In genomic region chr7:82725741-82726450, GRCm38 (mm10) we compare ENCODE assay signal across 19 mouse cellular contexts.
DNase-seq lines count a peak whose midpoint lies in the region; ATAC-seq lines count a peak whose summit lies in the region.
"Had no signal": no experiment of that assay in that cellular context is flagged by ENCODE, and none has a peak within 500 bp of the region (broad histone marks: within the 10 kb centered on the region; RNA-seq: fewer than 3 reads in every experiment).

No protein-coding gene starts in this region.

- ATAC-seq in midbrain, embryonic 16.5 days, result no peak
- no peak for ATAC-seq in embryonic facial prominence, embryonic 13.5 days (ENCODE audit: insufficient number of reproducible peaks, insufficient read depth, low FRiP score, low TSS enrichment, low read depth)

- 74% methylated on average over 14 of the region's 14 CpGs for WGBS in midbrain, embryonic 10.5 days
- WGBS in midbrain, embryonic 16.5 days, result 67% methylated on average over 14 of the region's 14 CpGs
- WGBS in embryonic facial prominence, embryonic 13.5 days, result 72% methylated on average over 14 of the region's 14 CpGs

- H3K27me3 ChIP-seq in midbrain, embryonic 10.5 days (ENCODE audit: low read depth, poor library complexity, severe bottlenecking), result 0 out of 2 replicates have a peak, but pooled peaks cover 10% of the 10 kb centered on the region
- no peaks in the 10 kb centered on the region for H3K27me3 ChIP-seq in midbrain, embryonic 16.5 days (ENCODE audit: control insufficient read depth, insufficient read depth, low read depth, low read length)
- no peaks in the 10 kb centered on the region for H3K27me3 ChIP-seq in embryonic facial prominence, embryonic 13.5 days
- H3K27me3 ChIP-seq: heart, embryonic 15.5 days; hindbrain, embryonic 12.5 days; limb, embryonic 15.5 days had no signal

- H3K4me3 ChIP-seq in midbrain, embryonic 10.5 days, result no peak overlapping the region
- H3K4me3 ChIP-seq in midbrain, embryonic 16.5 days (ENCODE audit: low read depth, low read length), result no peak overlapping the region
- H3K4me3 ChIP-seq in embryonic facial prominence, embryonic 13.5 days, result no peak overlapping the region
- H3K4me3 ChIP-seq: heart, adult 2 months; heart, embryonic 15.5 days; hindbrain, embryonic 12.5 days; layer of hippocampus, adult 2 months; left cerebral cortex, adult 2 months; limb, embryonic 15.5 days had no signal

- no peak overlapping the region for H3K9ac ChIP-seq in midbrain, embryonic 16.5 days (ENCODE audit: low read depth, low read length)
- H3K9ac ChIP-seq in embryonic facial prominence, embryonic 13.5 days, result no peak overlapping the region
- H3K9ac ChIP-seq: heart, embryonic 15.5 days; hindbrain, embryonic 12.5 days; limb, embryonic 15.5 days had no signal

- H3K4me1 ChIP-seq in midbrain, embryonic 10.5 days, result peaks cover 53% of the 10 kb centered on the region
- no peaks in the 10 kb centered on the region for H3K4me1 ChIP-seq in midbrain, embryonic 16.5 days (ENCODE audit: control insufficient read depth, insufficient read depth, low read length)
- peaks cover 44% of the 10 kb centered on the region for H3K4me1 ChIP-seq in embryonic facial prominence, embryonic 13.5 days

- H3K4me2 ChIP-seq in midbrain, embryonic 16.5 days (ENCODE audit: low read length), result no peak overlapping the region
- H3K4me2 ChIP-seq in embryonic facial prominence, embryonic 13.5 days, result no peak overlapping the region
- H3K4me2 ChIP-seq: heart, embryonic 15.5 days; hindbrain, embryonic 12.5 days; limb, embryonic 15.5 days had no signal

- peak; percentile 78 for DNase-seq in heart, adult 11 months
- DNase-seq in heart, postnatal 25 days (ENCODE audit: low spot score), result no peak
- no peak for DNase-seq in midbrain, embryonic 10.5 days (ENCODE audit: low spot score)
- peak; percentile 59 for DNase-seq in mesoderm, embryonic 11.5 days (ENCODE audit: low read depth, low spot score)
- DNase-seq in spleen, postnatal 36 days (ENCODE audit: low spot score in 2 of 2), result no peak
- DNase-seq: cerebellum, postnatal 25 days; gastrocnemius, postnatal 10 days; heart, adult 2 months; kidney, adult 11 months; right cerebral cortex, postnatal 4 days; thymus, postnatal 25 days had no signal

- H3K27ac ChIP-seq in midbrain, embryonic 10.5 days (replicated peaks), result peak overlapping the region; percentile 65
- no peak overlapping the region for H3K27ac ChIP-seq in midbrain, embryonic 16.5 days (ENCODE audit: low read length)
- peak overlapping the region; percentile 72; the same call in 1 of the 2 replicates for H3K27ac ChIP-seq in embryonic facial prominence, embryonic 13.5 days
- H3K27ac ChIP-seq: heart, adult 2 months; heart, embryonic 15.5 days; hindbrain, embryonic 12.5 days; kidney, postnatal 0 days; layer of hippocampus, adult 2 months; left cerebral cortex, adult 2 months had no signal

- no peaks in the 10 kb centered on the region for H3K36me3 ChIP-seq in midbrain, embryonic 10.5 days
- no peaks in the 10 kb centered on the region for H3K36me3 ChIP-seq in midbrain, embryonic 16.5 days (ENCODE audit: control insufficient read depth, insufficient read depth, low read length)
- H3K36me3 ChIP-seq in embryonic facial prominence, embryonic 13.5 days, result no peaks in the 10 kb centered on the region
- H3K36me3 ChIP-seq: heart, embryonic 15.5 days; hindbrain, embryonic 12.5 days; limb, embryonic 15.5 days had no signal

- no peaks in the 10 kb centered on the region for H3K9me3 ChIP-seq in midbrain, embryonic 10.5 days (replicated peaks)
- no peaks in the 10 kb centered on the region for H3K9me3 ChIP-seq in midbrain, embryonic 16.5 days (replicated peaks; ENCODE audit: control insufficient read depth, low read length, poor library complexity, severe bottlenecking)
- H3K9me3 ChIP-seq in embryonic facial prominence, embryonic 13.5 days, result no peaks in the 10 kb centered on the region
- H3K9me3 ChIP-seq: heart, embryonic 15.5 days; hindbrain, embryonic 12.5 days; limb, embryonic 15.5 days had no signal

- intact Hi-C loops in heart, postnatal 25 days (cut with DNase I), result no loop called here

Comparison
In these comparisons a context has a peak if more than half of its experiments do, and no peak if none do; other contexts are left out.
1. DNase-seq: peak in heart, adult 11 months (single experiment) and mesoderm, embryonic 11.5 days (single experiment); none in heart, postnatal 25 days (single experiment), midbrain, embryonic 10.5 days (single experiment) and spleen, postnatal 36 days (0 of 2).